In genomic region chr3:96078711-96079110, GRCm38 (mm10) we compare ENCODE assay signal across 16 mouse cellular contexts.
"Had no signal": no experiment of that assay in that cellular context is flagged by ENCODE, and none has a peak within 500 bp of the region (broad histone marks: within the 10 kb centered on the region; RNA-seq: fewer than 3 reads in every experiment).

No protein-coding gene starts in this region.

- H3K4me3 ChIP-seq: kidney, embryonic 15.5 days; limb, embryonic 10.5 days; limb, embryonic 13.5 days; liver, embryonic 13.5 days; midbrain, embryonic 12.5 days; midbrain, embryonic 15.5 days; neural tube, embryonic 13.5 days had no signal

- H3K9ac ChIP-seq: kidney, embryonic 15.5 days; limb, embryonic 13.5 days; liver, embryonic 13.5 days; lung, embryonic 14.5 days; midbrain, embryonic 15.5 days; neural tube, embryonic 13.5 days had no signal

- H3K9me3 ChIP-seq: kidney, embryonic 15.5 days; limb, embryonic 10.5 days; limb, embryonic 13.5 days; liver, embryonic 13.5 days; midbrain, embryonic 15.5 days; neural tube, embryonic 13.5 days had no signal

- DNase-seq: kidney, postnatal 14 days; kidney, postnatal 4 days; liver; liver, embryonic 13.5 days; lung, embryonic 14.5 days; retina, postnatal 1 day; thymus, adult 18-20 months; thymus, postnatal 36 days had no signal

- H3K4me2 ChIP-seq: kidney, embryonic 15.5 days; limb, embryonic 13.5 days; liver, embryonic 13.5 days; lung, embryonic 14.5 days; midbrain, embryonic 12.5 days; midbrain, embryonic 15.5 days; neural tube, embryonic 13.5 days had no signal

- ATAC-seq: lung, postnatal 0 days; midbrain, embryonic 15.5 days had no signal

- H3K36me3 ChIP-seq: kidney, embryonic 15.5 days; limb, embryonic 10.5 days; limb, embryonic 13.5 days; liver, embryonic 13.5 days; midbrain, embryonic 12.5 days; midbrain, embryonic 15.5 days; neural tube, embryonic 13.5 days had no signal

- H3K27me3 ChIP-seq: kidney, embryonic 15.5 days; limb, embryonic 13.5 days; midbrain, embryonic 12.5 days; midbrain, embryonic 15.5 days; neural tube, embryonic 13.5 days had no signal

- H3K27ac ChIP-seq: kidney, embryonic 15.5 days; limb, embryonic 10.5 days; limb, embryonic 13.5 days; liver, embryonic 13.5 days; macrophage; midbrain, embryonic 12.5 days; midbrain, embryonic 15.5 days; neural tube, embryonic 13.5 days had no signal

- H3K4me1 ChIP-seq: kidney, embryonic 15.5 days; limb, embryonic 10.5 days; limb, embryonic 13.5 days; midbrain, embryonic 12.5 days; midbrain, embryonic 15.5 days; neural tube, embryonic 13.5 days had no signal
